Mouse (Mus musculus): ENCODE data around the gene Lmx1b. TPM values are rescaled to one million over a fixed set of nuclear protein-coding genes. Genes with fewer than 3 reads are reported as not detected.

Gene Lmx1b
- total RNA-seq, 2 experiments from 2014 or later: 0.12 to 0.23 TPM

DNA sequence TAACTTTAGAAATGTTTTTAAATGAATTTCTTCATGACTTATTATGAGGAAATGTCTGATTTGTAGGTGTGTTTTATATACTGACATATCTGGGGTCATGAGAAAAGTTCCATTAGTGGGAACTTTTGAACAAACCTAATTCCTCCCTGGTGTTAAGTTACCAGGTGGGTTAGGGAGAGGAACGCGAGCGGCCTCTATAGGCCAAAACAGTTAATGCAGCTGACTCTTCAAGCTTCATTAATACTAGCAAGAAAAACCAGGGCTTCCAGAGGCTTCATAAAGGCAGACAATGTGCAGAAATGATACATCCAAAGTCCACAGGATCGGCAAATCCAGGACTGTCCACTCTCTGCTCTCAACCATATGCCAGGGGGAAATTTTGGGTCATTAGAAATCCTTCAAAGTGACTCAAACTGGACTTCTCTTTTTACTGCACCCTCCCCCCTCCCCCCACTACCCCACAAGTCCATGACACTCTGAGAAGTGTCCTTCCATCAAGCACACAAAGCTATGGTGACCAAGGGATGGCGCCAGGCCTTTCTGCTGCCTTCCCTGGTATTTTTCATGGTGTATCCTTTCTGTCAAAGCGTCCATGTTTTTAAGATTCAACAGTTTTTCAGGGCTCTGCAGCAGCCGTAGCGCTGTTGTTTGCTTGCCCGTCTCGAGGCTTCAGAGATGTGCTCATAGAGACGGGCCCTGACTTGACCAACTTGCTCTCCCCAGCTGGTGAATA is 97.4 kb downstream of the Lmx1b start:
- peak; percentile 71 for DNase-seq

DNA sequence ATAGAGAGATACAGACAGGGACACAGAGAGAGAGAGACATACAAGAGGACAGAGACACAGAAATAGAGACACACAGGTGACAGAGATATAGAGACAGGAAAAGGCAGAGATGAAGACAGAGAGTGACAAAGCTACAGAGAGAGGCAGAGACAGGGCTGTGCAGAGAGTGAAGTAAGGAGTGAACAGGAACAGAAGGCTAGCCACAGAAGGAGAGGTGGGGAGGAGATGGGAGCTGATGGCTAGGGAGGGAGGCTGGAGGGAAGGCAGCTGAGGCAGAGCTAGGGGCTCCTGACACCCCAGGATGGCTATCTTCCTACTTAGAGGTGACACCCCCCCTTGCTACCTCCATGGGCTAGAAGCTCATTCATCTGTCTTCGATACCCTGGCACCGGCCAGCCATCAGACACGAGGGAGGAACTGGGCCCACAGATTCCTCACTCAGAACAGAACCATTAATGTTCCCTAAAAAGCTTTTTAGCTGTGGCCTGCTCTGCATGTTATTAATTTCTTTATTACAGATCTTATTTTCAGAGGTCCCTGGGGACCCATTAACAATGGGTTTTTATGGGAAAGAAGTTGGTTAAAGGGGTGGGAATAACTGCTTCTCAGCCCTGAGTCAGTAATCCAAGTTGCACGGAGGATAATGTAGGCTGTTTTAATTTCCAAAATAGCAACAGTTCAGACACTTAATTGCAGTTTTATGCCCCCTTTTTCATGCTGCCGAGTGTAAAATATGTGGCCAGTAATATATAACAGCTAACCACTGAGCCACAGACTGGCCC is 114.8 kb downstream of the Lmx1b start:
- DNase-seq: no peak

DNA sequence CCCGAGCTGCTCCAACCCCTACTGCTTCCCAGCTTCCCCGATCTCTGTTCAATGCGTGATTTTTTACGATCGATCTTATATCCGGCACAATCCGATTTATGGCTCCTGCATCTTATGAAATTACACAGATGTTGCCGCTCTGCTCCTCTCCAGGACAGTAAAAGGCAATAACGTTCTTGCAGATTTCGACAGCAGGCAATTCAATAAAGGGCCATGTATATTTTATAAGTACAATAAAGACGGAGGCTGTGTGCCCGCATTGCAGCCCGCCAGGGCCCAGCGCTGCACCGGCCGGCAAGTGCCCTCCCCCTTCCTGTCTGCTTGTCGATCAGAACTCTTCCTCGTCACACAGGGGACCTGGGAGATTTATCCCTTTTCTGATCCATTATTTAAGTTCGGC is 124.5 kb downstream of the Lmx1b start:
- no peak for DNase-seq

DNA sequence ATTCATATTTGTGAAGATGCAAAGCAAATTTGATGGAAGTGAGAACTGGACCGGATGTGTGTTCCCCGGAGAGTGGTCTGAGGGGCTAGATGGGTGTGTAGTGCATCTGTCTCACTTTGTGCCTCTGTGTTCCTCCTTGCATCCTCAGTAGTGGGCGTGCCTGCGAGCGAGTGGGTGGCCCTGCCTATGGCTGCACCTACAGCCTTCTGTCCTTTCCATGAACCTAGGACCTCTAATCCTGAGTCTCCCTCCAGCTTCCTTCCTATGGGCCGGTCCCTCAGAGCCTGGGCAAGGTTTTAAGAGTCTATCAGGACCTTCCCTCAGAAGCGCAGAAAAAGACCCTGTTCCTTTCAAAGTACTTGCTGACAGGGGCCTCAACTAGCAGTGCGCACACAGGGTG is 124.9 kb downstream of the Lmx1b start:
- no peak for DNase-seq

Other genes starting within 250 kb of the Lmx1b start
- 10 to 100 TPM; 22.1 to 27.5 TPM for gene Zbtb34, start 209.2 kb downstream of the Lmx1b start, total RNA-seq (2021)
- gene Zbtb43, start 172.0 kb downstream of the Lmx1b start, total RNA-seq (2021): 10 to 100 TPM; 19.8 to 22.2 TPM
- gene Mvb12b, start 247.4 kb upstream of the Lmx1b start, total RNA-seq (2021): 10 to 100 TPM; 28.1 to 29.3 TPM

All from heart, postnatal 4 days (tissue).